Comparison of ENCODE assay signal across 8 mouse cellular contexts in genomic region chr8:123653994-123654569, GRCm38 (mm10). TPM values are rescaled to one million over a fixed set of nuclear protein-coding genes. Genes with fewer than 3 reads are reported as not detected.
DNase-seq lines count a peak whose midpoint lies in the region; ATAC-seq and TF ChIP-seq lines count a peak whose summit lies in the region.

No protein-coding gene starts in this region.

- no peak for ATAC-seq in erythroblast, adult 5-6 weeks (replicated peaks; ENCODE audit: low FRiP score, poor library complexity, severe bottlenecking)
- ATAC-seq in hindbrain, embryonic 13.5 days (ENCODE audit: low FRiP score): peak; percentile 74
- peak; percentile 79 for ATAC-seq in midbrain, embryonic 11.5 days (ENCODE audit: low FRiP score)
- peak; percentile 69 for ATAC-seq in stomach, postnatal 0 days (ENCODE audit: low FRiP score, low TSS enrichment)

- WGBS in hindbrain, embryonic 13.5 days: under 1% methylated on average over 69 of the region's 77 CpGs
- 5% methylated on average over 76 of the region's 77 CpGs for WGBS in limb, embryonic 10.5 days
- under 1% methylated on average over 52 of the region's 77 CpGs for WGBS in midbrain, embryonic 11.5 days
- WGBS in stomach, postnatal 0 days: 1% methylated on average over 44 of the region's 77 CpGs

- no peaks in the 10 kb centered on the region for H3K9me3 ChIP-seq in erythroblast, embryonic 14.5 days (ENCODE audit: control insufficient read depth, low read length)
- H3K9me3 ChIP-seq in hindbrain, embryonic 13.5 days: no peaks in the 10 kb centered on the region
- no peaks in the 10 kb centered on the region for H3K9me3 ChIP-seq in limb, embryonic 10.5 days (replicated peaks)
- H3K9me3 ChIP-seq in midbrain, embryonic 11.5 days (ENCODE audit: control insufficient read depth, low read length): no peaks in the 10 kb centered on the region
- no peaks in the 10 kb centered on the region for H3K9me3 ChIP-seq in stomach, postnatal 0 days (ENCODE audit: control insufficient read depth, low read length)

- H3K36me3 ChIP-seq in erythroblast, embryonic 14.5 days (ENCODE audit: control insufficient read depth): no peaks in the 10 kb centered on the region; the same call in 1 of the 2 replicates
- H3K36me3 ChIP-seq in hindbrain, embryonic 13.5 days: peaks cover 29% of the 10 kb centered on the region
- peaks cover 32% of the 10 kb centered on the region for H3K36me3 ChIP-seq in limb, embryonic 10.5 days
- 0 out of 2 replicates have a peak, but pooled peaks cover 2% of the 10 kb centered on the region for H3K36me3 ChIP-seq in midbrain, embryonic 11.5 days (ENCODE audit: control insufficient read depth, insufficient read depth, low read length)
- no peaks in the 10 kb centered on the region for H3K36me3 ChIP-seq in stomach, postnatal 0 days (ENCODE audit: control insufficient read depth, insufficient read depth, low read length)

- peaks cover 60% of the 10 kb centered on the region for H3K27me3 ChIP-seq in erythroblast, embryonic 14.5 days (ENCODE audit: control insufficient read depth)
- no peaks in the 10 kb centered on the region for H3K27me3 ChIP-seq in hindbrain, embryonic 13.5 days
- no peaks in the 10 kb centered on the region for H3K27me3 ChIP-seq in limb, embryonic 10.5 days (ENCODE audit: low read depth, poor library complexity, severe bottlenecking)
- no peaks in the 10 kb centered on the region for H3K27me3 ChIP-seq in midbrain, embryonic 11.5 days (ENCODE audit: control insufficient read depth, insufficient read depth, low read length)
- H3K27me3 ChIP-seq in stomach, postnatal 0 days (ENCODE audit: control insufficient read depth, insufficient read depth, low read length): no peaks in the 10 kb centered on the region

- peak overlapping the region; percentile 54 for H3K4me3 ChIP-seq in erythroblast, embryonic 14.5 days (replicated peaks)
- peak overlapping the region; percentile 79 for H3K4me3 ChIP-seq in hindbrain, embryonic 13.5 days
- H3K4me3 ChIP-seq in limb, embryonic 10.5 days: peak overlapping the region; percentile 83
- H3K4me3 ChIP-seq in midbrain, embryonic 11.5 days (ENCODE audit: low read depth, low read length): peak overlapping the region; percentile 72
- peak overlapping the region; percentile 72 for H3K4me3 ChIP-seq in stomach, postnatal 0 days (ENCODE audit: low read depth, low read length)

- no peak for TF ChIP-seq EP300 in stomach, postnatal 0 days (optimal IDR thresholded peaks at IDR 0.05)

- peak overlapping the region; percentile 79 for H3K4me2 ChIP-seq in hindbrain, embryonic 13.5 days
- peak overlapping the region; percentile 76 for H3K4me2 ChIP-seq in midbrain, embryonic 11.5 days
- H3K4me2 ChIP-seq in stomach, postnatal 0 days (replicated peaks; ENCODE audit: low read depth): peak overlapping the region; percentile 71

- peak overlapping the region; percentile 89 for H3K9ac ChIP-seq in hindbrain, embryonic 13.5 days
- peak overlapping the region; percentile 93 for H3K9ac ChIP-seq in midbrain, embryonic 11.5 days (ENCODE audit: low read length)
- peak overlapping the region; percentile 91 for H3K9ac ChIP-seq in stomach, postnatal 0 days (ENCODE audit: low read length)

- H3K27ac ChIP-seq in hindbrain, embryonic 13.5 days: peak overlapping the region; percentile 93
- H3K27ac ChIP-seq in limb, embryonic 10.5 days: peak overlapping the region; percentile 96
- peak overlapping the region; percentile 86 for H3K27ac ChIP-seq in midbrain, embryonic 11.5 days (ENCODE audit: low read depth, low read length)
- H3K27ac ChIP-seq in stomach, postnatal 0 days (replicated peaks): peak overlapping the region; percentile 93

- no peak for TF ChIP-seq CTCF in stomach, postnatal 0 days (IDR thresholded peaks at IDR 0.05; ENCODE audit: low read depth)

- peak; percentile 60 for DNase-seq in cerebellum, adult 8-10 months
- peak; percentile 28 to 42 for DNase-seq in frontal cortex, postnatal 25 days (ENCODE audit: low spot score in 2 of 2)
- DNase-seq in limb, embryonic 10.5 days (ENCODE audit: low spot score): peak; percentile 82
- DNase-seq in midbrain, embryonic 11.5 days (ENCODE audit: low spot score, missing footprints): peak; percentile 98
- peak; percentile 69 for DNase-seq in stomach, postnatal 0 days (ENCODE audit: low spot score)

- H3K4me1 ChIP-seq in erythroblast, embryonic 14.5 days (ENCODE audit: control insufficient read depth): peaks cover 4% of the 10 kb centered on the region; the same call in 1 of the 2 replicates
- peaks cover 24% of the 10 kb centered on the region for H3K4me1 ChIP-seq in hindbrain, embryonic 13.5 days (replicated peaks)
- H3K4me1 ChIP-seq in limb, embryonic 10.5 days: peaks cover 29% of the 10 kb centered on the region
- peaks cover 16% of the 10 kb centered on the region for H3K4me1 ChIP-seq in midbrain, embryonic 11.5 days (ENCODE audit: control insufficient read depth, insufficient read depth, low read length)
- H3K4me1 ChIP-seq in stomach, postnatal 0 days (replicated peaks; ENCODE audit: control insufficient read depth, insufficient read depth): no peaks in the 10 kb centered on the region

RNA-seq across cellular contexts. Expression of gene Rhou, which starts 0.4 kb away (rescaled TPM):
- polyA plus RNA-seq in erythroblast, embryonic 14.5 days (2012): not detected in 2 replicates
- 6.9 and 9.0 TPM in 2 replicates for total RNA-seq in erythroblast, adult 5-6 weeks (2015; ENCODE audit: low replicate concordance)
- total RNA-seq in erythroblast, adult 5-6 weeks (2017; ENCODE audit: low replicate concordance): 9.6 and 9.8 TPM in 2 replicates
- 11.3 and 12.2 TPM in 2 replicates for polyA plus RNA-seq in hindbrain, embryonic 13.5 days (2015; fragmentation: Nextera tagmentation; extraction: Ambion mirVana)
- polyA plus RNA-seq in limb, embryonic 10.5 days (2016; fragmentation: Nextera tagmentation; extraction: Ambion mirVana): 6.7 and 7.3 TPM in 2 replicates
- 7.7 and 8.3 TPM in 2 replicates for polyA plus RNA-seq in midbrain, embryonic 11.5 days (2014; fragmentation: Nextera tagmentation; extraction: Ambion mirVana)
- polyA plus RNA-seq in stomach, postnatal 0 days (2015; fragmentation: Nextera tagmentation; extraction: Ambion mirVana): 7.3 and 10.9 TPM in 2 replicates

Comparison
In these comparisons a context has a peak if more than half of its experiments do, and no peak if none do; other contexts are left out.
1. DNase-seq: peak in every context shown above with its lines; median percentile 98 in midbrain, embryonic 11.5 days; 82 in limb, embryonic 10.5 days; 69 in stomach, postnatal 0 days; 60 in cerebellum, adult 8-10 months; 35 in frontal cortex, postnatal 25 days.